Mouse (Mus musculus) urinary bladder, postnatal 36 days (tissue): ENCODE measurements around the gene Zfp986.
A peak's percentile ranks its signal among the peaks of the same experiment; 100 is the strongest.
"Not testable (repeated sequence)": the region's sequence is repeated elsewhere in the genome, so short reads cannot be mapped to it uniquely, and the experiment has no call there.

Experiments
- DNase-seq, 2 experiments: peaks; one replicate each; pipeline ENCODE4 v3.0.0; 2022; ENCODE audit warnings: low spot score in 2 of 2, mixed read lengths in 1 of 2

Zfp986 gene

GRCm38 (mm10) chr4:145868494-145868893 lies at the start of gene Zfp986:
Gene Zfp986, plus strand, starts transcription at chr4:145868794.
- DNase-seq = not testable (repeated sequence)

DNA sequence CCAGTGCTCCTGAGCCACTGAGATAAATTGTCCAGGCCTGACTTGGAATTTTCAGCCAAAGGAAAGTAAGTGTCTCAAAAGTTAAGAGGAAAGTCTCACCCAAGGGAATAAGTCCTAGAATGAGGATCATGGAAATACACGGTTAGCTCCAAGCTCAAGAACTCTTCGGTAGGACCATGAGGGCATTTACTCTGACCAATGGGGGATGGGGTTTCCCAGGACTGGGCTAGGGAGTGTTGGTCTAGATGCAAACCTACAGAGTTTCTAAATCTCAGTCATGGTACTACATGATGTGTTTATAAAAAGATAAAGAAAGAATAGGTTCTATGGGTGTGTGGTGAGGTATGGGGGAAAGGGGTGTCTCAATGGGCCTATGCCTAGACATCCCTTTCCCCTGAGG lies 48.6 kb upstream of the Zfp986 start:
- not testable (repeated sequence) for DNase-seq

GRCm38 (mm10) chr4:145825606-145826005 lies 43.0 kb upstream of the Zfp986 start:
- DNase-seq = not testable (repeated sequence)

DNA sequence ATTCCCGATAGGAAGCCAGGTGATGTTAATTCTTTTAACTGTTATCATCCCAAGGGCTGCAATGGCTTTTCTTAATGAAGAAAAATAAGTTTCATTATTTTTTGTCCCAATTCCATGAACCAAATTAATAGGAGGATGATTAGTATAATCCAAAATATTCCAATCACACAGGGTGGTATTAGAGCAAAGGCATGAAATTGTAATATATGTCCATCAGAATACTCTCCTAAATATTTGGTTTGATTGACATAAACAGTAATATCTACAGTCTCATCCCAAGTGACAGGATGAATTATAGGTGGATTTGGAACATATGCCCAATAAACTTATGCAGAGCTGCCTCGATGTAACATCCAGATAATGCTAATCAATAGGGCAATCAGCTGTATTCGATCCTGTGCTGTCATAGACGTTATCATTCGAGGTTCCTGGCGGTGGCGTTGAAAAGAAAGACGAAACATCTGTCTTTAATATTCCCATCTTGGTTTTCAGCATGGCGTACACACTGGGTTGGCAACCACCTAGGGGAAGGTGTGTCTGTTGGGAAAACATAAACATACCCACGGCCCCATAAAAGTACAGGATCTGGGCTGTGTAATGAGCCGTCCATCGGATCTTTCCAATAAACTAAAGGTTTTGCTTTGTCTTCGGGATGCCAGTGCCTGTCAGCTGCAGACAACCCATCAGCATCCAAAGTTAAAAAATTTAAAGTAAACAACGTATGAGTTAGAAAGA lies 37.1 kb upstream of the Zfp986 start:
- DNase-seq = not testable (repeated sequence)

DNA sequence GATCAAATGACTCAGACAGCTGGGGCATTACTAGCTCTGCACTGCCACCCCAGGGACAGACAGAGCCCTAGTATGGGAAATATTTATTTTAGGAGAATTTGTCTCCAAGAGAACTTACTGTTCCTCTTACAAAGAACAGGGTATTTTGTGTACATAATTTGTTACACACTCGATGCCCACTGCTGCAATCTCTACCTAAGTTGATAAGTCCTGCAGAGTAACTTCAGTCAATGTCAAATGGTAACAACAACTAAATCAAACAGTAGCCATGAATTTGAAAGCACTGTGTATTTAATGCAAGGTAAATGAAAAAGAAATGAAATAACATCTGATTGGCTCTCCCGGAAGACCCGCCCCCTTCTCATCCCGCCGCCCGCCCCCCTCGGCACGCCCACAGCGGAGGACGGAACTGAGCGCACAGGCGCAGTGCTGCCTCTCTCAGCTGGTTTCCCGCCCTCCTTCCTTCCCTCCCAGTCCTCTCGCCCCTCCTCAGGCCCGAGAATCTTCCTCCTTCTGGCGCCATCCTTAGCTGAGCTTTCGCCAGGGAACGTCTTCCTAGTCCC lies 32.2 kb upstream of the Zfp986 start:
- DNase-seq = not testable (repeated sequence)

DNA sequence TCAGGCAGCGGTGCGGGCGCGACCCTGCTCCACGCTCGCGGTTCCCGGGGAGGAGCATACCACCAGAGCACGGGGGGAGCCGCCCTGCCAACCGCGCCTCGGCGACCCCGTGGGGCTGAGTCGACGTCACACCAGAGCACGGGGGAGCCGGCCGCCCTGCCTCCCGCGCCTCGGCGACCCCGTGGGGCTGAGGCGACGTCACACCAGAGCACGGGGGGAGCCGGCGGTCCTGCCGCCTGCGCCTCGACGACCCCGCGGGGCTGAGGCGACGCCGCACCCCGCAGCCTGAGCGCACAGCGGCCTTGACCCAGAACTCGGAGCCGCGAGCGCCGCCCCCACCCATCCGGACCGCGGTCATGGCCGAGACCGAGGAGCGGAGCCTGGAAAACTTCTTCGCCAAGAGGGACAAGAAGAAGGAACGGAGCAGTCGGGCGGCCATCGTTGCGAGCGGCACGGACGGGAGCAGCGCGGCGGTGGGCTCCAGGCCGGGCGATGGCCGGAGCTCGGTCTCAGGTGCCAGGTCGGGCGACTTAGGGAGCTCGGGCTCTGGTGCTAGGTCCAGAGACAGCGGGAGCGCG lies 31.6 kb upstream of the Zfp986 start:
- DNase-seq = peak in 1 of 2 experiments; percentile 5

GRCm38 (mm10) chr4:145846793-145847192 lies 21.8 kb upstream of the Zfp986 start:
- DNase-seq = not testable (repeated sequence)

DNA sequence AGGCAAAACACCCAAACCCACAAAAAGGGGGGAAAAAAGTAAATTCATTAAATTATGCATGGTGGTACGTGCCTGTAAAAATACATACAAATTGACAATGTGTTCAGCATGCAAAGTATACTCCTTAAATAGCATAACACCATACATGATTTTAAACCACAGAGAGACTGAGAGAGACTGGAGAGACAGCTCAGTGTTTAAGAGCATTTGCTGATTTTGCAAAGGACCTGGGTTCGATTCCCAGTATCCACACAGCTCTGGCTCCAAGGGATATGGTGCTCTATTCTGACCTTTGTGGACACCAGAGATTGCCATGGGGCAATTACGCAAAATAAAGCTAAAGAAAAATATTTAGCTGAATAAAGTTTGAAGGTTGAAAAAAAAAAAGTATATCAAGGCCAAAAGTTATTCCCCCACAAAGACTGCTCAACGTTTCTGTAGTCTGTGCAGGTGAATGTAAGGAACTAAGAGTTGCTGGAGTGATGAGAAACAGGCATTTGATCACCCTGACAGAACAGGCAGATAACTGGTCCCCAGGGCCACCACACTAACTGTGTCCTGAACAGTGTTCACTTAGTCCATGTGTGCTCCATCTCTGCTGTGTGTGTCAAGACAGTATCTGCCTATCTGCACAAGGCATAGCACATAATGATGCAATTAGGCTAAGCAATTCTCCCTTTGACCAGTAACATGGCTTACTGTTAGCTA lies 20.3 kb upstream of the Zfp986 start:
- not testable (repeated sequence) for DNase-seq

- not testable (repeated sequence) for DNase-seq
Observed at GRCm38 (mm10) chr4:145848891-145849214, 19.7 kb upstream of the Zfp986 start.

- not testable (repeated sequence) for DNase-seq
Observed at GRCm38 (mm10) chr4:145851421-145851820, 17.2 kb upstream of the Zfp986 start.

DNA sequence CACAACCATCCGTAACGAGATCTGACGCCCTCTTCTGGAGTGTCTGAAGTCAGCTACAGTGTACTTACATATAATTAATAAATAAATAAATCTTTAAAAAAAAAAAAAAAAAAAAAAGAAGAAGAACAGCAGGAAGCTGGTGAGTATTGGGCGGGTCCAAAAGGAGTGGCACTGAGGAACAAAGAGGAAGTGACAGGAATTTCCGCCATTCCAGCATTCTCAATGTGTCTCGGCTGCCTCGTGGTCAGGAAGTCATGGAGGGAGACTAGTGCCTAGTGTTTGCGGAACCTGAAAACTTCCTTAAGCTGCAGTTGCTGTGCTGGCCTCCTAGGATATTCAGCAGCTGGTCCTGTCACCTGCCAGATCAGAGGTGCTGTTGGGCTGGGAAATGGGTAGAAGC lies 4.7 kb upstream of the Zfp986 start:
- not testable (repeated sequence) for DNase-seq
